Mouse (Mus musculus) lung, postnatal 0 days (tissue): ENCODE results near the gene Dnaaf3. TPM values are rescaled to one million over a fixed set of nuclear protein-coding genes. Genes with fewer than 3 reads are reported as not detected.
A peak's percentile ranks its signal among the peaks of the same experiment; 100 is the strongest.

Source experiments
- ATAC-seq: fragments of 200-750 bp; cut with Nextera tagmentation; 2 replicates; pipeline ENCODE4 v1.8.0; 2017; ENCODE audit warnings: moderate library complexity
- DNase-seq: peaks from one replicate; pipeline ENCODE4 v3.0.0-alpha.2; 2016; ENCODE audit warnings: low spot score
- H3K27ac ChIP-seq: fragments of 300-500 bp; sonication (generic); 2 replicates; pipeline ENCODE4 v1.5.1; 2014; ENCODE audit warnings: antibody characterized with exemption, mild to moderate bottlenecking, low read length, mixed read lengths
- H3K27me3 ChIP-seq: fragments of 300-500 bp; sonication (generic); replicated peaks from 2 replicates; pipeline ENCODE4 v1.6.1; 2014; ENCODE audit warnings: low read length, mixed read lengths; ENCODE audit not compliant: insufficient read depth
- H3K36me3 ChIP-seq: fragments of 300-500 bp; sonication (generic); 2 replicates; pipeline ENCODE4 v1.6.1; 2014; ENCODE audit warnings: low read length, mixed read lengths; ENCODE audit not compliant: insufficient read depth
- H3K4me1 ChIP-seq: fragments of 300-500 bp; sonication (generic); 2 replicates; pipeline ENCODE4 v1.6.1; 2014; ENCODE audit warnings: antibody characterized with exemption, low read depth, low read length, mixed read lengths; ENCODE audit not compliant: insufficient read depth
- H3K4me2 ChIP-seq: fragments of 300-500 bp; sonication (generic); replicated peaks from 2 replicates; pipeline ENCODE4 v1.6.1; 2014; ENCODE audit warnings: low read depth, mild to moderate bottlenecking, low read length, moderate library complexity, mixed read lengths
- H3K4me3 ChIP-seq: fragments of 300-500 bp; sonication (generic); 2 replicates; pipeline ENCODE4 v1.5.1; 2014; ENCODE audit warnings: low read depth, low read length
- H3K9ac ChIP-seq: fragments of 300-500 bp; sonication (generic); replicated peaks from 2 replicates; pipeline ENCODE4 v1.6.1; 2014; ENCODE audit warnings: low read depth, mild to moderate bottlenecking
- H3K9me3 ChIP-seq: fragments of 300-500 bp; sonication (generic); 2 replicates; pipeline ENCODE4 v1.6.1; 2016; ENCODE audit warnings: low read length, mixed read lengths
- CTCF ChIP-seq: IDR thresholded peaks from 2 replicates; pipeline ENCODE4 v1.5.1; 2016; ENCODE audit warnings: antibody characterized with exemption, mild to moderate bottlenecking
- EP300 ChIP-seq: IDR thresholded peaks from 2 replicates; pipeline ENCODE4 v1.6.1; 2016; ENCODE audit warnings: antibody characterized with exemption, mild to moderate bottlenecking, control low read depth
- WGBS: fragments of 180-500 bp; shearing (Covaris S2); extraction: QIAGEN DNeasy Blood & Tissue Kit; methylation state at CpG from one replicate; pipeline ENCODE4 v1.1.7; 2014; 5-methylcytosine and 5-hydroxymethylcytosine counted together
- polyA plus RNA-seq: library from polyadenylated mRNA; unstranded; fragments of >200 nt; fragmentation: Nextera tagmentation; extraction: Ambion mirVana; gene quantifications from 2 replicates; pipeline ENCODE4 v1.2.1, GENCODE M21; 2015

The Dnaaf3 gene
- polyA plus RNA-seq, 1 experiment from 2014 or later: 3.3 TPM

DNA sequence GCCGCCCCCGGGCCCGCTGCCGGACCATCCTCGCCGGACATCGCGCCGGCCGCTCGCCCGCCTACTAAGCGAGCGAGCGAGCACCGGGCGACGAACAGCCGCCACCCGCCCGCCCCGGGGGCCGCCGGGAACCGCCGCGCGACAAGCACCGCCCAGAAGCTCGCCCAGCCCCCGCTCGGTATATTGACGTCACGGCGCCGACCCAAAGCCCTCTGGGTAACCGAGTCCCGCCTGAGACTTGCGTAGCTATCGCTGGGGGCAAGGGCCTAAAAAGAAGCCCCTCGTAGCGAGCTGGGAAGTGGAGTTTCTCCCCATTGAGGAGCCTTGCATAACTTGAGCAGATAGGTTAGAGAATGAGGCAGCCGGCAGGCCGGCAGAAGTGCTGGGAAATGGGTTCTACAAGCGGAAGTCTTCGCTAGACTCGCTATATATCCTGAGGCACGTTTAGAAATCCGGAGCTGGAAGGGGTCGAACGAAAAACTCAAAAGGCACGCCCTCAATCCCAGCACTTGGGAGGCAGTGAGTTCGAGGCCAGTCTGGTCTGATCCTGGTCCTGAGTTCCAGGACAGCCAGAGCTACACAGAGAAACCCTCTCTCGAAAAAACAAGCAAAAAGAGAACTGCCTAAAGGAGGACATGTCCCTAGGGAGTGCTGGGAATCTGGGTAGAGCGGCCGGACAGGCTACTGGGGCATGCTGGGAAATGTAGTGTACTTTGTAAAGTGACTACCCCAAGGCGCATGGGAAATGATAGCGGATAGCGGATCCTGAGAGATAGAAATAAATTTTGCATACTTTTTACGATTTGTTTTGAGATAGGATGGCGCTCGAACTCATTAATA lies 30.5 kb downstream of the Dnaaf3 start, which contains the start of gene Ppp1r12c:
TSS of gene Ppp1r12c (minus strand) at position 123 of the 840 bp plus-strand sequence.
- Histone ChIP-seq H3K36me3 (peaks cover under 1% of the 10 kb centered on the region; the same call in 1 of the 2 replicates), H3K4me2 (peak within 1 kb of the TSS; percentile 81), H3K4me1 (peaks cover 14% of the 10 kb centered on the region), H3K27me3 (no peaks in the 10 kb centered on the region), H3K9ac (peak within 1 kb of the TSS; percentile 85), H3K9me3 (no peaks in the 10 kb centered on the region), H3K4me3 (peak within 1 kb of the TSS; percentile 95), H3K27ac (peak within 1 kb of the TSS; percentile 81)
- TF ChIP-seq CTCF: no peak
- peak; percentile 22; the same call in 1 of the 2 replicates for TF ChIP-seq EP300
- ATAC-seq (peak; percentile 91), DNase-seq (peak; percentile 96)
- under 1% methylated on average over 62 of the region's 62 CpGs for WGBS

DNA sequence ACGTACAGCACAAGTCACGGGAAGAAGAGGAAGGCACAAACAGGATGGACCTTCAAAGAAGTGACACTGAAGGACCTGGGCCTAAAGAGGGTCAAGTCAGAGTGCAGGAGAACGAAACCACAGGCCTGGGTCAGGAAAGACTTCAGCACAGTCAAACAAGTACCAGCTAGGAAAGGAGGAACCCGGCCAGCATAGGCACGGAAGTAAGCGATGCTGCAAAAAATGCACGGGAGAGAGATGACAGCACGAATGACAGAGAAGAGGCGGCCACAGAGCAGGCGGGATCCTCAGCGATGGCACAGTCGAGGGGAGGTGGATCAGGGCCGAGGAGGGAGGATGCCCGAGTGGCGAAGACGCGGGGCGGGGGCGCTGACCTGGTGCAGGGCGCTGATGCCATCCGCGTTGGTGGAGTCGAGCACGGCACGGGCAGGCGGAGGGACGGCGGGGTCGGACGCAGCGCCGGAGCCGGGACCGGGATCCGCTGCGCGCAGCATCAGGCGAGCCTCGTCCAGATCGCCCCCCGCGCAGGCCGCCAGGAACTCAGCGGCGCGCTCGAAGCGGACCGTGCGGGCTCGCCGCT lies 31.3 kb downstream of the Dnaaf3 start:
- WGBS: 0% methylated on average over 17 of the region's 52 CpGs
- peak overlapping the region; percentile 81 for H3K27ac ChIP-seq
- H3K9ac ChIP-seq: peak overlapping the region; percentile 85
- peak overlapping the region; percentile 81 for H3K4me2 ChIP-seq
- no peaks in the 10 kb centered on the region for H3K9me3 ChIP-seq
- DNase-seq (peak; percentile 48), ATAC-seq (peak; percentile 20)
- H3K4me1 ChIP-seq: peaks cover 14% of the 10 kb centered on the region
- H3K4me3 ChIP-seq: peak overlapping the region; percentile 95
- H3K27me3 ChIP-seq: no peaks in the 10 kb centered on the region
- TF ChIP-seq CTCF (no peak), EP300 (no peak)
- H3K36me3 ChIP-seq: peaks cover 6% of the 10 kb centered on the region; the same call in 1 of the 2 replicates

DNA sequence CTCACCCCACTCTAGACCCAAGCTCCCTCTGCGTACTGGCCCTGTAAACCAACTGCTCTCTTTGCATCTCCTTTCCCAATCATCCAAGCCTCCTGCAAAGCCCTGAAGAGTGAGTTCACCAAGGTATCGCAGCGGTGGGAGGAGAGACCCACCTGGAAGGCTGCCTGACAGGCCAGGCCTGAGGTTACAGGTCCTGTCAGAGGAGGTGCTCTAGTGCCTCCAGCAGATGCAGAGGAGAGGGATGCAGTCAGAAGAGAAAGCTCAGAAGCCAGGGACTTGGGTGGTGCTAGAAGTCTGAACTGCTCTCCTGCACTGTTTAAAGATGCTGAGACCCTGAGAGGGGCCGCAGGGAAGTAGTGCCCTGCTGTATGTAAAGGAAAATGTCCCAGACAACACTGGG lies 33.2 kb downstream of the Dnaaf3 start:
- DNase-seq: no peak
- Histone ChIP-seq H3K27ac (peak overlapping the region; percentile 44; the same call in 1 of the 2 replicates), H3K4me1 (peaks cover 14% of the 10 kb centered on the region), H3K4me2 (peak overlapping the region; percentile 81), H3K9ac (no peak overlapping the region), H3K36me3 (peaks cover 6% of the 10 kb centered on the region; the same call in 1 of the 2 replicates), H3K4me3 (no peak overlapping the region), H3K27me3 (no peaks in the 10 kb centered on the region), H3K9me3 (no peaks in the 10 kb centered on the region)
- no peak for TF ChIP-seq CTCF
- no peak for TF ChIP-seq EP300
- WGBS: 88% methylated on average over 4 of the region's 4 CpGs
- ATAC-seq: no peak

DNA sequence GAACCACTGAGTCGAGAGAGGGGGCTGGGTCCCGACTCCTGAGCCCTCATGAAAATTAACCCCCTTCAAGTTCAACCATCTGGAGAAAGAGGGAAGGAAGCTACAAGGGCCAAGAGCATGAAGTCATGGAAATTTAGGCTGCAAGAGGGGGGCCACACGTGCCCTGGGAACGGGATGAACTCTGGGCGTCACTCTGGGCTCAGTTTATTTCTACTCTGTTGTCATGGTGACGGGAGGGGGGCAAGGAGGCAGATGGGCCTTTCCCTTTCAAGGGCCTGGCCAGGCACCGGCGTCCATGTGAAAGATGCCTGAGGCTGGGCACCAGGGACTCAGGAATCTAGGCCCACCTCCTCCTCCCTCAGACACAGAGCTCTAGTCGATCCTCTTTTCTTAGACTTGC lies 34.0 kb downstream of the Dnaaf3 start:
- peak; percentile 92 for TF ChIP-seq EP300
- 0 out of 2 replicates have a peak, but pooled peaks have one; percentile 1 for TF ChIP-seq CTCF
- H3K27ac ChIP-seq: peak overlapping the region; percentile 44; the same call in 1 of the 2 replicates

DNA sequence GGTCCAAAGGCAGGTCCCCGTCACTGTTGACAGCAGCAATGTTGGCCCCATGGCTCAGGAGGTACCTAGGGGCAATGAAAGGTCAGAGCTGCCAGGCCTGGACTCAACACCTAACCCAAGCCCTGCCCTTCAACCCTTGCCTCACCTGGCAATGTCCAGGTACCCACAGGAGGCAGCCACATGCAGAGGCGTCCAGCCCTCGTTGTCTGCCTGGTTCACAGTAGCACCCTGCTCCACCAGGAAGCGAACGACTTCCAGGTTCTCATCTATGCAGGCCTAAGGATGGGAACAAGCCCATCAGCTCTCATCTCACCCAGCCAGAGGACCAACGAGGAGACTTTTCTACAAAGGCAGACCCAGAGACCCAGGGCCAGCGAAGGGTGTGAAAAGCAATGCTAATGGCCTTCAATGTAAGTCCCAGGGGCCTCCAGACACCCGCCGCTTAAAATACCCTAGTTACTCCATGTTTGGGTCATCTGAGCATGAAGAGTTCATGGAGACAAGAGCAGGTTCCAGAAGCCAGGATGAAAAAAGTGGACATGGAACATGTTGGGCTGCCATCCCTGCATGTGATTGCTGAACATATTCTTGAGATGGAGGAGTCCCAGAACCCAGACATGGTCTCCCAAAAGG lies 34.9 kb downstream of the Dnaaf3 start:
- H3K4me2 ChIP-seq: 0 out of 2 replicates have a peak overlapping the region, but pooled peaks have one; percentile 81
- no peak for ATAC-seq
- TF ChIP-seq CTCF: no peak

More for the DNA sequence above, 34.0 kb downstream of the Dnaaf3 start:
- no peaks in the 10 kb centered on the region for H3K9me3 ChIP-seq
- H3K9ac ChIP-seq: no peak overlapping the region
- H3K4me3 ChIP-seq: no peak overlapping the region
- 21% methylated on average over 9 of the region's 9 CpGs for WGBS
- H3K4me1 ChIP-seq: peaks cover 14% of the 10 kb centered on the region
- no peaks in the 10 kb centered on the region for H3K27me3 ChIP-seq
- DNase-seq (peak; percentile 96), ATAC-seq (peak; percentile 73)
- peak overlapping the region; percentile 81 for H3K4me2 ChIP-seq
- peaks cover 6% of the 10 kb centered on the region; the same call in 1 of the 2 replicates for H3K36me3 ChIP-seq

DNA sequence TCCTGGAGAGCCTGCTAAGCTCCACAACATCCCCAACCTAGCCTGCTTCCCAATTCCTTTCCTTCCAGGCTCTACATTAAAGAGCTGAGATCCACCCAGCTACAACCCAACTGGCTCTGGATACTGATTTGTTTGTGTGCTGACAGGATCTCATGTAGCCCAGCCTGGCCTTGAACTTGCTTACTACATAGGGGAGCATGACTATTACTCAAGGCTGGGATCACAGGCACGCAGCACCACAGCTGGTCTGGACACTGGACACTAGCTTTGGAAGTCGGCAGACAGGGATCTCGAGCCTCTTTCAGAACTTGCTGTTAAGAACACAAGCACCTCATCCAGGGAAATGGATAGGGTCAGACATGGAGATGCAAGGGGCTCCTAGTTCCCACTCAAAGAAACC lies 35.8 kb downstream of the Dnaaf3 start:
- Histone ChIP-seq H3K9me3 (no peaks in the 10 kb centered on the region), H3K4me3 (no peak overlapping the region), H3K36me3 (peaks cover 6% of the 10 kb centered on the region; the same call in 1 of the 2 replicates), H3K9ac (no peak overlapping the region), H3K4me1 (peaks cover 17% of the 10 kb centered on the region), H3K4me2 (no peak overlapping the region), H3K27me3 (no peaks in the 10 kb centered on the region), H3K27ac (no peak overlapping the region)
- ATAC-seq (no peak), DNase-seq (no peak)
- TF ChIP-seq CTCF (no peak), EP300 (no peak)
- WGBS: 94% methylated on average over 3 of the region's 3 CpGs

More for the DNA sequence above, 34.9 kb downstream of the Dnaaf3 start:
- Histone ChIP-seq H3K27ac (no peak overlapping the region), H3K4me1 (peaks cover 17% of the 10 kb centered on the region), H3K27me3 (no peaks in the 10 kb centered on the region), H3K36me3 (peaks cover 6% of the 10 kb centered on the region; the same call in 1 of the 2 replicates), H3K9me3 (no peaks in the 10 kb centered on the region), H3K9ac (no peak overlapping the region), H3K4me3 (no peak overlapping the region)
- DNase-seq: no peak
- 91% methylated on average over 9 of the region's 9 CpGs for WGBS
